Mouse (Mus musculus) c-Kit-positive CD71-positive TER-119-positive erythroid progenitor cells, embryonic 14.5 days (primary cell): ENCODE measurements around the gene Phactr3.
"Not testable (repeated sequence)": the region's sequence is repeated elsewhere in the genome, so short reads cannot be mapped to it uniquely, and the experiment has no call there.

Experiments
- DNase-seq: peaks from one replicate; pipeline ENCODE4 v3.0.0-alpha.2; 2013; ENCODE audit warnings: low spot score

Phactr3 gene

DNA sequence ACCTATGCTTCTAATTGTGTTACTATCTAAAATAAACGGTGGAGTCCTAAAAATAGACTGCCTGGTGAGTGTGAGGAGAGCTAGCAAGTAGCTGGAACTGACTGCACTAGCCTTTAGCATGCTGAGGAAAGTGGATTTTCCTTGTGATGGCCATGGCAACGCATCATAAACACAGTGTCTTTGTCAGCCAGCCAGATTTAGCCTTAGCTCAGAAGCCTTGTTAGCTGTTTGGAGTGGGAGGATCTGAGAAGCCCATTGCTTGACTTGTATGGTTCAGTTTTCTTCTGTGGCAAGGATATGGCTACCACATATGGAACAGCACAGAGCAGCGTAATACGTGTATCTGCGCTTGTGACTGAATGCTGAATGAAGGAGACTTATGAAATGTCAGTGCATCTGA, 210.8 kb downstream of the Phactr3 start:
- no peak for DNase-seq

DNA sequence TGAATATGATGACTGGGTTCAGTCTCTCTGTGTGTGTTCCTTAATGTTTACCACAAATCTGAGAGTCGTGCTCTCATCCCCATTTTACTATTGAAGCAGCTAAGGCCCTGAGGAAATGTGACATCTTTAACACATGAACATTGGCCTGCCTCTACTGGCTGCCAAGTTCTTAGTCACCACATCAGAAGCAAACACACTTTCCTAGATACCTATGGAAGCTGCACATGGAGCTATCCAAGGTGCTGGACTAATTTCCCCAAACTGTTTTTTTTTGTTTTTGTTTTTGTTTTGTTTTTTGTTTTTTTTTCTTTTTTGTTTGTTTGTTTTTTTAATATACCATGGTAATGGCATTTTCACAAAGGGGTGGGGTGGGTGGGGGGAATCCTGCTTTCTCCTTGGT, 211.2 kb downstream of the Phactr3 start:
- DNase-seq: no peak

DNA sequence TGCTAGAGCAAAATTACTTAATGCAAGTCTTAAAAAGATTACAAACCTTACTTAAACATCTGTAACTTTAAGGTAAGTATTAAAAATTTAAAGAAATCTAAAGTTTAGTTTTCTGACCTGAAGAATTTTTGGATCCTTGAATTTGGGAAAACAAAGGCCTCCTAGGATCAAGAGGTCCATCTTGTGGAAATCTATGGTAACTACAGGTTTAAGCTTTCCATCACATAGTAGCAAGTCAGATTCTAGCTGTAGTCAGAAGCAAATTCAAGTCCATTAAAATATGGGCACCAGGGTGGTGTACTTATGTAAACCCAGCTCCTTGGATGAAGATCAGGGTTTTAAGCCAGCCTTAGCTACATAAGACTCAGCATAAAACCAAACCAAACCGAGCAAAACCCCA, 219.1 kb downstream of the Phactr3 start:
- DNase-seq: no peak

DNA sequence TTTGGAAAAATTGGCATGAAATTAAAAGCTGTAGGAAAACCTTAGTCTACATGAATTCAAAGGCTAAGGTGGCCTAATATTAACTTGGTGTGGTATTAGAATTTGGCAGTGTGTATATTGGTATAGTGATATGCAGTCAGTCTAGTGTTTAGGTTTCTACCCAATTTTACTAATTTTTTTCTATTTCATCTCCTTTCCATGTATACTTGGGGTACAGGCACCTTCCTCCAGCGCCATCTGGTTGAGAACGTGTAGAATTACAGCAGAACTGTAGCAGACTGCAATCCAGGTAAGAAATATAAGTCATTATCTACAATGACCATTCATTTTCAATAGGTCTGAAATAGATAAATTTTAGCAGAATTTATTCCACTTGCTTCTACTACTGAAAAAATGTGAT, 220.3 kb downstream of the Phactr3 start:
- no peak for DNase-seq

DNA sequence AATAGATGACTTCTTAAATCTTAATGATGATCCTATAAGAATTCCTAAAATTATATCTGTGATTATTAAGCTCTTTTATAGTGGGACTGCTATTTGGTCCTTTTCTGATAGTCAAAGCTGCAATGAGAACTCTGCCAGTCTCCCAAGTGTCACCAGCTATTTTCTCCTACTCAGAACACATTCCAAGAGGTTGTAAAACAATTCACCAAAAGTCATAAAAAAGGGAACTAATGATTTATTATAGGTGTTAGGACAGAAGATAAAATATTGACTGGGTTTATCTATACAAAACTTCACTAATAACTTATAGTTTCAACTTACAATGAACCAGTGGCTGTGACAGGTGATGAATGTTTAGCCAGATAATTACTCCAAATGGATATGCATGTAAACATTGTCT, 223.3 kb downstream of the Phactr3 start:
- not testable (repeated sequence) for DNase-seq

DNA sequence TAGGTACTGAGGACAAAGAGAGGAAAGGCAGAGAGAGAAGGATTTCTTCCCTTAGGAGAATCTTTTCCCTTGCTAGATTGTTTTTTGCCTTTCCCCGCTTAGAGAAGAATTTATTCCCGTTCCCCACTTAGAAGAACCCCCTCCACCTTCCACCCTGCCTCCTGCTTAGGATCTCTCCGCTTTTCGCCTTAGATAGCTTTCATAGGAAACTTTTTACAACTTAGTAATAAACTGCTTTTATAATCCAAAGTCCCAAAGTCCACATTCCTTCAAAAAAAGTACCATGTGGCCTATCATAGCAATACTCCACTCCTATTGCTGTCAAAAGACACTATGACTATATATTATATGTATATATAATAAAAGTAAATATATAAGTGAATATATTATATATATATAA, 223.8 kb downstream of the Phactr3 start:
- DNase-seq: no peak
